Mouse (Mus musculus): ENCODE data around the gene Il34. TPM values are rescaled to one million over a fixed set of nuclear protein-coding genes. Genes with fewer than 3 reads are reported as not detected.
A peak's percentile ranks its signal among the peaks of the same experiment; 100 is the strongest.

The Il34 gene
- polyA plus RNA-seq, 1 experiment from 2014 or later: 1.1 TPM

DNA sequence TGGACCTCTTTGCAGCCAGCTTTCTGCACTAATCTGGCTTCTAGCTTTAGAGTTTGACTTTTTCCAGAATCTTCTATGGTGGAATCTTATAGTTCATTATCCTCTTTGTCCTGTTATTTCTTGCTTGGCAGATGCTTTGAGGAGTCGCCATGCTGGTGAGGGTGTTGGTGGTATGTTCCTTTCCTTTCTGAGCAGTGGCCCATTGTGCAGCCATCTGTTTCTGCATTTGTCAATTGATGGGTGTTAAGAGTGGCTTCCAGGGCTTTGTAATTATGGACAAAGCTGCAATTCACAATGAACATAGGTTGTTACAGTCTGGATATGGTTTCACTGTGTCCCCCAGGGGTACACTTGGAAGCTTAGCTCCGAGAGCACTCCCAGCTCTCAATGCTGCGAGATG is 41.1 kb downstream of the Il34 start:
- no peak for ATAC-seq (ENCODE audit: low FRiP score)
- Histone ChIP-seq H3K36me3 (no peaks in the 10 kb centered on the region), H3K4me1 (no peaks in the 10 kb centered on the region), H3K27ac (no peak overlapping the region), H3K9me3 (replicated peaks) (no peaks in the 10 kb centered on the region), H3K4me2 (replicated peaks) (no peak overlapping the region), H3K27me3 (no peaks in the 10 kb centered on the region), H3K9ac (no peak overlapping the region), H3K4me3 (no peak overlapping the region)
- WGBS: 69% methylated on average over 3 of the region's 3 CpGs

DNA sequence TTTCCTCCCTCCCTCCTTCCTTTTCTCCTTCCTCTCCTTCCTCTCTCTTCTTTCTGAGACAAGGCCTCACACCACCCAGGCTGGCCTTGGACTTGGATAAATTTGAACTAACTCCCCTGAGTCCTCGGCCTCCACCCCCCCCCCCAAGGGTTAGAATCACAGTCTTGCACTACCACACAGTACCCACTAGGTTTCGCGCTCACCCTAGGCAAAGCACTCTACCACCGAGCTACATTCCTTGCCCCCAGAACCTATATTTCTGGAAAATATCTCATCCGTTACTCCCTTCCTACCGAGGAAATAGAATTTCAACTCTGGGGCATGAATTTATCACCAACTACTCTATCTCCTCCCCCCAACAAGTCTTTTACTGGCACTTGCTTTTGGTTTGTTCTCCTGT is 43.7 kb downstream of the Il34 start:
- Histone ChIP-seq H3K9ac (no peak overlapping the region), H3K36me3 (no peaks in the 10 kb centered on the region), H3K9me3 (replicated peaks) (no peaks in the 10 kb centered on the region), H3K4me3 (no peak overlapping the region), H3K27ac (no peak overlapping the region), H3K27me3 (no peaks in the 10 kb centered on the region), H3K4me1 (no peaks in the 10 kb centered on the region), H3K4me2 (replicated peaks) (no peak overlapping the region)
- WGBS: 66% methylated on average over 6 of the region's 6 CpGs
- no peak for ATAC-seq (ENCODE audit: low FRiP score)

DNA sequence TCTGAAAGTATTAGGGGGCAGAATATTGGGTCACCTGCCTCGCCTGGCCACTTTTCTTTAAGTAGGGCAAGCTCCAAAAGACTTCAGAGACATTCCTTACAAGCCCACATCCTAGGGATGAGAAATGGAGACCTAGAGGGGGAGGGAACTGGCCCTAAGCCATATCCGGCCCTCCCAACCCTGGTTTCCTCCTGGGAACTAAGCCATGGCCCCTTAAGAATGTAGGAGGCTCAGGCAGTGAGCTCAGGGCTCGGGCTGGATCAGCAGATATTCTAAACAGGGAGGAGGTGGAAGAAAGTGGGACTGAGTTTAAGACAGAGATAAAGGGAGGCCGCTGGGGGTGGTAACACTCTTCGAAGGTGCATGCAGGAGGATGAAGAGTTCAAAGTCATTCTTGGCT is 44.5 kb downstream of the Il34 start:
- Histone ChIP-seq H3K4me1 (no peaks in the 10 kb centered on the region), H3K27ac (no peak overlapping the region), H3K4me2 (replicated peaks) (no peak overlapping the region), H3K36me3 (no peaks in the 10 kb centered on the region), H3K27me3 (no peaks in the 10 kb centered on the region), H3K9ac (no peak overlapping the region), H3K9me3 (replicated peaks) (no peaks in the 10 kb centered on the region), H3K4me3 (no peak overlapping the region)
- 66% methylated on average over 5 of the region's 5 CpGs for WGBS
- no peak for ATAC-seq (ENCODE audit: low FRiP score)

DNA sequence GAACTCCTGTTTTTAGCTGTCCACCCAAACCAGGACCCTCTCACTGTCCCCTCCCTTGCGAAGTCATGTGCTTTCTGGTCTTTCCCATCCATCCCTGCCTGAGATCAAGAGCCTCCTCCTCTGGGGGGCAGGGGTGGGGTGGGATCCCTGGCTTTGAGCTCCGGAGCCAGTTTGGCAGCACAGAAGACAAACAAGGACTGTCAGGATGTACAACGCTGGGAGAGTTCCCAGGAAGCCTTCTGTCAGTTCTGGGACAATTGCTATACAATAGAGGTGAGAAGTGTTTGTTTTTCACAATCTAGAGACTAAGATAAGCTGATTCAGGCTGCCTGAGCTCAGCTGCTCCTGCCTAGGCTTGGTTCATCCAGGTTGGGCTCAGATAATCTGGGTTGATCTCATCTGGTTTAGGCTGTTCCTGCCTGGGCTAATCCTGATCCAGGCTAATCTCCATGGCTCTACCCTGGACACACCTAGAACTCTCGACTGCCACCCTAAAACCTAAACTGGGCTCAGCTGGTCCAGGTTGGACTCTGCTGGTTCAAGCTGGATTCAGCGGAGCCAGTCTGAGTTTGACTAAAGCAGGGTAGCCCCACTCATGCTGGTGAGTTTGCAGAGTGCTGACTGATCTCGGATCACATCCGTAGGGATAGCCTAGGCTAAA is 45.3 kb downstream of the Il34 start:
- H3K27me3 ChIP-seq: no peaks in the 10 kb centered on the region
- no peaks in the 10 kb centered on the region for H3K4me1 ChIP-seq
- 69% methylated on average over 7 of the region's 7 CpGs for WGBS
- ATAC-seq (ENCODE audit: low FRiP score): no peak
- no peak overlapping the region for H3K9ac ChIP-seq
- H3K4me3 ChIP-seq: no peak overlapping the region
- no peaks in the 10 kb centered on the region for H3K9me3 ChIP-seq (replicated peaks)
- H3K27ac ChIP-seq: no peak overlapping the region
- H3K36me3 ChIP-seq: no peaks in the 10 kb centered on the region
- no peak overlapping the region for H3K4me2 ChIP-seq (replicated peaks)

DNA sequence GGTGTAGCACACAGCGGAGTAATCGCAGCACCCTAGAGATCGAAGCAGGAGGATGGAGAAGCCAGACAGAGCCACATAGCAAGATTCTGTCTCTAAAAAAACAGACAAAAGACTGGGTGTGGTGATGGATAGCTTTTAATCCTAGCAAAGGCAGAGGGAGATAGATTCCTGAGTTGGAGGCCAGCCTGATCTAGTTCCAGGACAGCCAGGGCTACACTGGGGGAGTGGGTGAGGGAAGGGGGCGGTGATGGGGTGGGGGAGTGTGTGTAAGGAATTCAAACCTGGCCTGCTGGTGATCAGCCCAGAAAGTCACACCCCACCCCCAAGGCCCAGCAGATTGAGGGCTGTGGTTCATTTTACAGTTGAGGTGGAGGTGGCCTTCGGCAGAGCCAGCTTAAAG is 49.5 kb downstream of the Il34 start:
- Histone ChIP-seq H3K4me2 (replicated peaks) (no peak overlapping the region), H3K9me3 (replicated peaks) (no peaks in the 10 kb centered on the region), H3K9ac (no peak overlapping the region), H3K27ac (no peak overlapping the region), H3K4me1 (peaks cover 6% of the 10 kb centered on the region), H3K27me3 (no peaks in the 10 kb centered on the region), H3K36me3 (no peaks in the 10 kb centered on the region), H3K4me3 (no peak overlapping the region)
- no peak for ATAC-seq (ENCODE audit: low FRiP score)
- 85% methylated on average over 5 of the region's 5 CpGs for WGBS

DNA sequence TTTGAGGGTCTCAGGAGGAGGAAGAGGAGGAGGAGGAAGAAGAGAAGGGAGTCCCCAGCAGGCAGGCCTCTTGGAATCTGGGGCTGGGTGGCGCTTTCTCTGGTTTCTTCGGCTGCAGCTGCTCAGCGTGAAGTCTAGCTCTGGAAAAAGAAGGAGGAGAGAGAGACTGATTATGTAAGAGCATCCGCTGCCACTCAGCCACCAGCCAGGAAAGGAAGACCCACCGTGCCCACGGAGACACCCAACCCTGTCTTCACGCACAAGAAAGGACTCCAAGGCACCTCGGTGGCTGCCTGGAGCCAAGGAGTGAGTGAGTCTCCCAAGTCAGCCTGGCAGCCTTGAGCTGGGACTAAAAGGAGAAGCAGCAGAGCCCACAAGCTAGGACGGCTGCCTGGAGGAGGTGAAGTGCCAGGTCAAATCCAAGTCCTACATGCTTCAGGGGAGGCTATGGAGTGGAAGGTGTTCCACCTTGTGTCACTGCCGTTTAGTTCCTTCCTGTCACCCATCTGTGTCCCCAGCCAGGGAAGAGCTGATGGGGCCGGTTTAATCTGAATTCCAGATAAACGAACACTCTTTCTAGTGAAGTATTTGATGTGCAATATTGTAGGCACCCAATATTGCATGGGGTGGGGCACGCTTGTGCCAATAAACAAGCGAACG is 50.1 kb downstream of the Il34 start:
- no peak overlapping the region for H3K27ac ChIP-seq
- no peaks in the 10 kb centered on the region for H3K9me3 ChIP-seq (replicated peaks)
- no peaks in the 10 kb centered on the region for H3K36me3 ChIP-seq
- no peak overlapping the region for H3K4me2 ChIP-seq (replicated peaks)
- no peak overlapping the region for H3K9ac ChIP-seq
- WGBS: 65% methylated on average over 15 of the region's 15 CpGs
- H3K27me3 ChIP-seq: no peaks in the 10 kb centered on the region
- H3K4me3 ChIP-seq: no peak overlapping the region
- peaks cover 6% of the 10 kb centered on the region for H3K4me1 ChIP-seq
- ATAC-seq (ENCODE audit: low FRiP score): no peak

DNA sequence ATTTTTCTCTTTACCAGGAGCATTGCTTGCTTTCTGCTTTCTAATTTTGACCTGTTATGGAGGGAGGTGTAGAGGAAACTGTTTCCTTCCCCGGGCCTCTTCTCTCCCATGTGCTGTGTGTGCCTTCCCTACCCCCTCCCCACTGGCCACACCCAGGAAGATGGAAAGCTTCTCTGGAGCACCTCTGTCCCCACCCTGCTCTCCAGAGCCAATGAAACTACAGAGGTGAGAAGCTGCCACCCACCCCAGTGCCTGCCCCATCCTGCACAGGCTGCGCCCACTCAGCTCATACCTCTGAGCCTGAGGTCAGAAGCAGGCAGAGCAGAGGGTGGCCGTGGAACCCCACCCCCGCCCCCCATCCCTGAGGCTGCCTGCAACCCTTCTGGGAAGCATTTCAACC is 51.0 kb downstream of the Il34 start:
- Histone ChIP-seq H3K4me2 (replicated peaks) (no peak overlapping the region), H3K36me3 (no peaks in the 10 kb centered on the region), H3K9me3 (replicated peaks) (no peaks in the 10 kb centered on the region), H3K27ac (no peak overlapping the region), H3K27me3 (no peaks in the 10 kb centered on the region), H3K9ac (no peak overlapping the region), H3K4me3 (no peak overlapping the region), H3K4me1 (peaks cover 6% of the 10 kb centered on the region)
- ATAC-seq (ENCODE audit: low FRiP score): no peak
- WGBS: 52% methylated on average over 4 of the region's 4 CpGs

DNA sequence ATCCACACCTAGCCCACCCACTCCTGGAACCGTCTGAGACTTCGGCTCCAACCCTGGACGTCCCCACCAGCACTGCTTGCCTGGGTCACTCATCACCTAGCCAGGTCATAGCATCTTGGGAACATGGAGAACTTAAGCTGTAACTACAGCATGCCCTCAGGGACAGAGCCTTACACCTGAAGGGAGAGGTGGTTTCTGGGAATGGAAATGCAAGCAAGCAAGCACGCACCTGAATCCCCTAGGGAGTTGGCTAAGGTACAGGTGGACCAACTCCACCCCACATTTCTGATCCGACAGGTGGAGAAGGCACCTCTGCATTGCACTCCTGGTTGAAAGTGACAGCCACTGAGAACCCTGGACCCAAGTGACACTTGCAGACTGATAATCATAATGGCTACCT is 54.2 kb downstream of the Il34 start:
- H3K4me2 ChIP-seq (replicated peaks): no peak overlapping the region
- ATAC-seq (ENCODE audit: low FRiP score): no peak
- 84% methylated on average over 5 of the region's 5 CpGs for WGBS

DNA sequence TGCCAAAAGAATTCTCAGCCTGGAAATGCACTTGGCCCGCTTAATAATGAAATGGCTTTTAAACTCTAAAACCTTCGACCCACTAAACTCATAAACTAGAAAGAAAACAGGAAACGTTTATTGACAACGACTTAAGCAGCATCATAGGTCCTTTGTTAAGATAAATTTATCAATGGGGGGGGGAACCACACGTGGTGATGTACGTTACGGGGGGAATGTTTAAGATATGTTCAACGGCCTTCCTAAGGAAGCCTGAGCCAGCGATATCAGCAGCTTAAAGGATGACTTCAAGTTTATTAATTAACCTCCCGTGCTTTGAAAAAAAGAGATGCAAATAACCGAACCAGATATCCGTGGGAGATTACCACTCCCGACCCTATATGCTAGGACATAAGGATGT is 55.5 kb downstream of the Il34 start:
- no peak for ATAC-seq (ENCODE audit: low FRiP score)
- 50% methylated on average over 13 of the region's 13 CpGs for WGBS
- no peak overlapping the region for H3K4me3 ChIP-seq
- peaks cover 6% of the 10 kb centered on the region for H3K4me1 ChIP-seq
- no peaks in the 10 kb centered on the region for H3K9me3 ChIP-seq (replicated peaks)
- no peak overlapping the region for H3K9ac ChIP-seq
- H3K27ac ChIP-seq: no peak overlapping the region
- H3K36me3 ChIP-seq: no peaks in the 10 kb centered on the region
- no peak overlapping the region for H3K4me2 ChIP-seq (replicated peaks)
- H3K27me3 ChIP-seq: no peaks in the 10 kb centered on the region

More for the DNA sequence above, 54.2 kb downstream of the Il34 start:
- Histone ChIP-seq H3K4me1 (peaks cover 6% of the 10 kb centered on the region), H3K27me3 (no peaks in the 10 kb centered on the region), H3K27ac (no peak overlapping the region), H3K36me3 (no peaks in the 10 kb centered on the region), H3K9me3 (replicated peaks) (no peaks in the 10 kb centered on the region), H3K4me3 (no peak overlapping the region), H3K9ac (no peak overlapping the region)

DNA sequence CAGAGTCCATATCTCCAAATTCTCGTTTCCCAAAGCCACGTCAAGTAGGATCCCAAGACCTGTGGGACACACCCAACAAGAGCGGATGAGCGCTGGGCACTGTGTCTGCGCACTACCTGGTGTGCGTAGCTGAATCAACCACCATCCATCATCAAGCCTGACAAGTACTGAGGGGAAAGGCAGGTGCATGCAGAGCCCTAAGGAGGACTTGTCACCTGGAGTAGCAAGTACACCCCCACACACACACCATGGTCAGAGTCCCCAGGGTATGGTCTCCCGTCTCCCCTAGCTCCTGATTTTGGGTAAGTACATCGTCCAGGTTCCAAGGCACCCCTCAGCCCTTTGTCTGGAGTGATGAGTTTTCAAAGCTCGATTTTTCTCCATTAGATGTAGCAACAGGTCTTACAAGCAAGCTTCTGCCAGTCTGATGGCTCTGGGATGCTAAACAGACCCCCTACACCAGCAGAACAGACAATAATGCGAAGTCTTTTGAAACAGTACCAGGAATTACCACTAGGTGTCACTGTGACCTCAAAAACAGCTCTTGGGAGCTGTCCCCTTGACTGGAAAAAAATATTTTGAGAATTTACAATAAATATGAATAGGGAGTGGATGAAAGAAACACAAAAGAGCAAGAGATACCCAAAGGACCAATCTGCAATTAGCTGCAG is 56.1 kb downstream of the Il34 start:
- no peaks in the 10 kb centered on the region for H3K36me3 ChIP-seq
- WGBS: 60% methylated on average over 10 of the region's 10 CpGs
- no peak overlapping the region for H3K27ac ChIP-seq
- no peaks in the 10 kb centered on the region for H3K27me3 ChIP-seq
- H3K9ac ChIP-seq: no peak overlapping the region
- no peak overlapping the region for H3K4me2 ChIP-seq (replicated peaks)
- ATAC-seq (ENCODE audit: low FRiP score): 0 out of 2 replicates have a peak, but pooled peaks have one; percentile 38
- H3K4me3 ChIP-seq: no peak overlapping the region
- no peaks in the 10 kb centered on the region for H3K4me1 ChIP-seq
- H3K9me3 ChIP-seq (replicated peaks): no peaks in the 10 kb centered on the region

DNA sequence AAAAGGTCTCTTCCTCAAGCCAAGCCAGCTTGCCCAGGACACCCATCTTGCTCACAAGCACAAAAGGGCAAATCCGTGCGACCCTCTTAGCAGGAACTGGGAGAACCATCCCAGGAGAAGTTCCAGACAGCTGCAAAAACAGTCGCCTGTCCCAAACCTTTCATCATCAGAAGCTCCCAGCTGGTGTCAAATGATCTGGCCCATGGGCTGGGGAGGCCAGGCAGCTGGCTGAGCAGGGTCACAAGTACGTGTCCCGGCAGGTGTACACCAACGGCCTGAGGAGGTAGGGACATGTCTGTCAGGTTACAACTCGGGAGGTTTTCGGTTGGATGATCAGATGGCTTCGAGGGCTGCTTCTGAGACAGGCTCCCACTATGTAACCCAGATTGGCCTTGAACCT is 59.1 kb downstream of the Il34 start:
- Histone ChIP-seq H3K27me3 (no peaks in the 10 kb centered on the region), H3K4me3 (no peak overlapping the region), H3K36me3 (no peaks in the 10 kb centered on the region), H3K9ac (no peak overlapping the region), H3K4me1 (no peaks in the 10 kb centered on the region), H3K4me2 (replicated peaks) (no peak overlapping the region), H3K9me3 (replicated peaks) (no peaks in the 10 kb centered on the region), H3K27ac (no peak overlapping the region)
- 65% methylated on average over 9 of the region's 9 CpGs for WGBS
- no peak for ATAC-seq (ENCODE audit: low FRiP score)

DNA sequence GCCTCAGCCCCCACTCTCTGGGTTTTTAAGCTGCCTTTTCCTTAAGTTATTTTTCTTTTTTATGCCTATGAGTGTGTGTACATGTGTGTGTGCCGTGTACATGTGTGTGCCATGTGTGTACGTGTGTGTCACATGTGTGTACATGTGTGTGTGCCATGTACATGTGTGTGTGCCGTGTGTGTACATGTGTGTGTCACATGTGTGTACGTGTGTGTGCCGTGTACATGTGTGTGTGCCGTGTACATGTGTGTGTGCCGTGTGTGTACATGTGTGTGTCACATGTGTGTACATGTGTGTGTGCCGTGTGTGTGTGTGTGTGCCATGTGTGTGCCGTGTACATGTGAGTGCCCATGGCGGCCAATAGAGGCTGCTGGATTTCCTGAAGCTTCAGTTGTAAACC is 60.6 kb downstream of the Il34 start:
- H3K4me3 ChIP-seq: no peak overlapping the region
- H3K27ac ChIP-seq: no peak overlapping the region
- no peak overlapping the region for H3K4me2 ChIP-seq (replicated peaks)
- H3K27me3 ChIP-seq: no peaks in the 10 kb centered on the region
- no peak overlapping the region for H3K9ac ChIP-seq
- ATAC-seq (ENCODE audit: low FRiP score): no peak
- no peaks in the 10 kb centered on the region for H3K36me3 ChIP-seq
- H3K9me3 ChIP-seq (replicated peaks): no peaks in the 10 kb centered on the region
- H3K4me1 ChIP-seq: no peaks in the 10 kb centered on the region
- WGBS: 89% methylated on average over 10 of the region's 10 CpGs

DNA sequence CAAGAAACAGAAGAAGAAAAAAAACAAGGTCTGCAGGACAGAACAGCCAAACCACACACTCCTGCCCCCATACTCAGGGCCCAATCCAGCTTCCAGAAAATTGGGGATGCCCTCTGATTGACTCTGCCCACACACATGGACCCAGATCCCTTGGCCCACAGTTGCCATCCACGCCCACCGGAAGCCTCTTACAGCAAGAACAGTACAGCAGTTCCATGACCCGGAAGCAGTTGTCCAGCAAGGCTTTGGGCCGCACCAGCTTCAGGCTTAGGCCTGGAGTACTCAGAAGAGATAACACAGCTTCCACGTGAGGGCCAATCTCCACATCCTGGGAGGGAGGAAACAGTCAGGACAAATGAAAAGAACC is 63.3 kb downstream of the Il34 start:
- ATAC-seq (ENCODE audit: low FRiP score): no peak
- no peaks in the 10 kb centered on the region for H3K9me3 ChIP-seq (replicated peaks)
- H3K9ac ChIP-seq: no peak overlapping the region
- no peaks in the 10 kb centered on the region for H3K27me3 ChIP-seq
- H3K4me3 ChIP-seq: no peak overlapping the region
- no peak overlapping the region for H3K27ac ChIP-seq
- no peaks in the 10 kb centered on the region for H3K4me1 ChIP-seq
- no peak overlapping the region for H3K4me2 ChIP-seq (replicated peaks)
- 91% methylated on average over 5 of the region's 5 CpGs for WGBS
- peaks cover 22% of the 10 kb centered on the region for H3K36me3 ChIP-seq
